Mouse (Mus musculus) cerebellum, adult 11 months (tissue): ENCODE data around the gene Gpr156.
A peak's percentile ranks its signal among the peaks of the same experiment; 100 is the strongest.
"Not testable (repeated sequence)": the region's sequence is repeated elsewhere in the genome, so short reads cannot be mapped to it uniquely, and the experiment has no call there.

Experiments used
- DNase-seq: peaks from one replicate; pipeline ENCODE4 v3.0.0; 2022

Gpr156 gene

DNA sequence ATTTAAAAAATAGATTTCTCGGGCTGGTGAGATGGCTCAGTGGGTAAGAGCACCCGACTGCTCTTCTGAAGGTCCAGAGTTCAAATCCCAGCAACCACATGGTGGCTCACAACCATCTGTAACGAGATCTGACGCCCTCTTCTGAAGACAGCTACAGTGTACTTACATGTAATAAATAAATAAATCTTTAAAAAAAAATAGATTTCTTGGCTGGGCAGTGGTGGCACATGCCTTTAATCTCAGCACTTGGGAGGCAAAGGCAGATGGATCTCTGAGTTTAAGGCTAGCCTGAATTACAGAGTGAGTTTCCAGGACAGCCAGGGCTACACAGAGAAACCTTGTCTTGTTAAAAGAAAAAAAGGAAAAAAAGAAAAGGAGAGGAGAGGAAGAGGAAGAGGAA, 46.4 kb downstream of the Gpr156 start:
- not testable (repeated sequence) for DNase-seq

DNA sequence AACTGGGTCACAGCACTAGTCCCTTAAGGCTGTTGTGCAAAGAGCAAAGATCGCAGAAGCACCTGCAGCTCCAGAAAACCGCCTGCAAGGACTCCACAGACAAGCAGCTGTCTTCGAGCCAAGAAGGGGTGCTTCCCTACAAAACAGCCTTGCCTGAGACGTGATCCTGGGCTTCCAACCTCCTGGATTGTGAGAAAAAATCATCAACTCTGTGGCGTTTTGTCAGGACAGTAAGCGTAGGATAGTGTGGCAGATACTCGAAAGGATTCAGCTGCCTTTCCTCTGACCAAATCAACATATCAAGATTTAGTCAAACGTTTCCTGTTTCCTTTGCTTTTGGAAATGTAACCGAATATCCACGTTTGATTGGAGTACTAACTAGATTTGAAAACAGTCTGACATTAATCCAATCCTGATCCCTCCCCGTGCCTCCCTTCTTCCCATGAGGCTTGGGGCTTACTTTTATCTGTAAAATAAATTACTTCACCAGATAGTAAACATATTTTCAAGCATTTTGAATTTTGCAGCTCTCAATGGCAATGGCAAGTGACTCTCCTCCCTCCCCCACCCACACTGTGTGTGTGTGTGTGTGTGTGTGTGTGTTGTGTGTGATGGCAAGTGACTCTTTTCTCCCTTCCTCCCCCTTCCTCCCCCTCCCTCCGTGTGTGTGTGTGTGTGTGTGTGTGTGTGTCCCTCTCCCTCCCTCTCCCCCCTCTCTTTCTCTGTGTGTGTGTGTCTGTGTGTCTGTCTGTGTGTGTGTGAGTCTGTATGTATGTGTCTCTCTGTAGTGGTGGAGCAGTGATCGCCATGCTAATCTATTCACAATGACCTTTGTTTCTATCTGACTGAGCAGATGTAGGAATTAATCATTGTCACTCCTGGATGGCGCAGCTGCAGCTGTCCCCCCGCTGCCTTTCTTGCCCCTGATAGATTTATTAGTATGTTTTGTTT, 47.3 kb downstream of the Gpr156 start:
- no peak for DNase-seq

DNA sequence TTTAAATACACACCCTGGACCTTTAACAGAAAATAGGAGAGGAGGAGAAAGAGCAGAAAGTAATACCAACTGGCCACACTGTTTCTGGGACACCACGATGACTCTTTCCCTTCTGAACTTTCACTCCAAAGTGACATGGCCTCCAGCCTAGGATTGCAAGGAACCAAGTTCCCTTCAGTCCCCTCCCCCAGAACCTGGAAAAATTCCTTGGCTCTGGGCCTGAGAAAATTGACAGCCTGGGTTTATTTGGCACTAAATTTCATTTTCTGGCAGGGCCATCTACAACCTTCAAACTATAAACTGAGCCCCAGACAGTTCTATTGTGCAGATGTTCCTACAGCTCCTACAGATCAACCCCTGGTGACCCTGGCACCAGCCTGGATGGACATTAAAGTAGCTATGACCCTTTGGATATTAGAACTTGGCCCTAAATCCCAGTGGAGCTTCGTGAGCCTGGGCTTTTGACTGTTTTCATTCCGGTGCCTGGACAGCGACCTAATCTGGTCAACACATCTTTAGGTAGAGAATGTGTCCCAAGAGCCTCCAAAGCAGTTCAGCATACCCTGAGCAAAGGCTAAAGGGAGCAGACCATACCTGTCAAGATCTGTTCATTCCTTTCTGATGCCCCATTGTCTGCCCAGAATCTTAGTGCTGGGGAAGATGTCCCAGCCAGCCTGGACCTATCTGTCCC, 48.2 kb downstream of the Gpr156 start:
- no peak for DNase-seq

DNA sequence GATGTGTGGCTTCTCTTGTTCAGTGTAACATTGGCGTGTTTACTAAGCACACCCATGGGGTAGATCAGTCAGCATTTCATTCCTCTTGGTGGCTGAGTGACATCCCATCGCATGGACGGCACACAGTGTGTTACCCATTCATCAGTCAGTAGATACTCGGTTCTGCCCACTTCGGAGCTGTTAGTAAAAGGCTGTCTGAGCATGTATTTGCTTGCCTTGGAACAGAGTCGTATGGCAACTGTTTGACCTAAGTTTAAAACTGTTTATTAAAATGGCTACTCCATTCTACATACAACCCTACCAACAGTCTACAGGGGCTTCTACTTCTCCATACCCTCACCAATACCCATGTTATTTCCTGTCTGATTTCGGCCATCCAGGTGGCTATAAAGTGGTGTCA, 50.6 kb downstream of the Gpr156 start:
- DNase-seq: no peak

DNA sequence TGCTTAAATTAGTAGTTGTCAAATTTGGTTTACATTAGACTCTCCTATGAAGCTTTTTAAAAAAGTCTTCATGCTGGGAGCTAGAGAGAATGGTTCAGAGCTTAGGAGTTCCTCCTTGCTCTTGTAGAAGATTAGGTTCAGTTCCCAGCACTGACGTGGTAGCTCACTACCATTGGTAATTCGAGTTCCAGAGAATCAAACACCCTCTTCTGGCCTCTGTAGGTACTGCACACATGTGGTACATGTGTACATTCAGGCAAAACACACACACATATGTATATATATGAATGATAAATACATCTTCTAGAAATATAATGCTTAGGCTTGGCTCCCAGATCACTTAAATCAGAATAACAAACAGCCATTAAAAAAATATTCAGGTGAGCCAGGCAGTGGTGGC, 51.1 kb downstream of the Gpr156 start:
- no peak for DNase-seq

DNA sequence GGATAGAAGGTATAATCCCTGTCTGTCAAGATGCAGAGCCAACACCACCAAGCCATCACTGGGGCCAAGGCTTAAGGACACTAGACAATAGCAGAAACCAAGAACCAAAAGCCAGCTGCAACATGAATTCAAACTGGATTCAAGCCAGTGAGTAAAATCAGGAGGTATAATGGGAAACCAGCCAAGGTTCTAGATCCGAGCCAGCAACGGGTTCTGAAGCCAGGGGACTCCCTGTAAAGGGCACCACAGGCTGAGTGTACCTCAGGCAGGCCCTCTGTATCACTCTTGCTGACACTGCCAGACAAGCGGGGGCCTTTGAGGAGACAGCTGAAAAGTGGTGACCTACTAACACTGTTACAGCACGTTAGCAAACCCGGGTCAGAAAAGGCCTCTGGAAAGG, 55.2 kb downstream of the Gpr156 start:
- no peak for DNase-seq

DNA sequence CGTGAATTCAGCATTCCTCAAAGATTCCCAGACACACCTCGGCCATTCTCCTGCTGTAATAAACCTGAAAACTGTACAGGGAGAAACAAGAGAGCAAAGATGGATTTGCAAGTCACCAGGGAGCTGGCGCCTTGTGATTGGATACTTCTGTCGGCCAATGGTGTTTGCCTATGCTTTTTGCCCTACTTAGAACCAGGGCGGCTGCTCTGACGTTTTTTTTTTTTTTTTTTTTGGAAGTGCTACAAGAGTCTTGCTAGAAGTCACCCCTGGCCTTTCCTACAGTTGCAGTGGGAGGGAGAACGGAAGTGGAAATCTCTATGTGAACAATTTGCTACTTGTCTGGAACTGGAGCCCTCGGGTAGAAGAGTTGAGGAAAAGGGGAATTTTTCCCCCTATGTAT, 56.1 kb downstream of the Gpr156 start:
- DNase-seq: no peak

DNA sequence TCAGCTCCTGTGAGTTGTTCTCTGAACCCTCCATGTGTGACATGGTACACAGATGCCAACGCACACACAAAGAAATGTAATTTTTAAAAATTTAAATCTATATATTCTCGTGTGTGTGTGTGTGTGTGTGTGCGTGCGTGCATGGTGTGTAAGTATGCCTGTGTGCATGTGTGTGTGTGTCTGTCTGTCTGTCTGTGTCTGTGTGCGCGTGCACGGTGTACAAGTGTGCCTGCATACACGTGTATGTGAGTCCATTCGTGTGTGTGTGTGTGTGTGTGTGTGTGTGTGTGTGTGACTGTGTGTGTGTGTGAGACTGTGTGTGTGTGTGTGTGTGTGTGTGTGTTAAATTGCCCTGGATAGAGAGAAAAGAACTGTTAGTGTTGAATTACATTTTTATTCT, 56.9 kb downstream of the Gpr156 start:
- DNase-seq: not testable (repeated sequence)

DNA sequence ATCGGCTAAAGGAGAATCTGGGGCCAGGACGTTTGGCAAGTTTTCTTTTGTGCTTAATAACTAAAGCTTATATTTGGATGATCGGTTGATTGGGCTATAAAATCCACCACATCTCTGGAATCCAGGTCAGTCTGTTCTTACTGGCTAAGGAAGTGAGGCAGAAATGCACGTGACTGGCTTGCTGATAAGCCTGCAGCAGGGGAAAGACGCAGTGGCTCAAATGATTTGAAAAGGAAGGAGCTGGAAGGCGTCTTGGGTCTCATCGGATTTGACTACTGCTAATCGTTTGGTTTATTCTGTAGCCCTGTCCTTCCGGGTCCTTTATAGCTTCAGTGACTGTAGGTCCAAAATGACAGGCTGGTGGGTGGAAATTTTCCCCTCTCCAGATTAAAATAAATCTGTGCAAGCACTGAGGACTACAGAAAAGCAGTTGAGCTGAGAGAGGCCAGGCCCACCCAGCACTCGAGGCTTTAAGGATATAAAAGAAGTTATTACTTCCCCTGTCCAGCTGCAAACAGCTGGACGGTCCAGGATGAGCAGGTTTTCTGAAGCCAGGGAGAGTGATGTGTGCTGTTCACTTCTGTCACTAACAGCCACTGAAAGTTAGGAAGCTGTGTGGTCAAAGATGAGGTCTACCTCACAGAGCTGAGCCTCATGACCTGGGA, 57.7 kb downstream of the Gpr156 start:
- no peak for DNase-seq

DNA sequence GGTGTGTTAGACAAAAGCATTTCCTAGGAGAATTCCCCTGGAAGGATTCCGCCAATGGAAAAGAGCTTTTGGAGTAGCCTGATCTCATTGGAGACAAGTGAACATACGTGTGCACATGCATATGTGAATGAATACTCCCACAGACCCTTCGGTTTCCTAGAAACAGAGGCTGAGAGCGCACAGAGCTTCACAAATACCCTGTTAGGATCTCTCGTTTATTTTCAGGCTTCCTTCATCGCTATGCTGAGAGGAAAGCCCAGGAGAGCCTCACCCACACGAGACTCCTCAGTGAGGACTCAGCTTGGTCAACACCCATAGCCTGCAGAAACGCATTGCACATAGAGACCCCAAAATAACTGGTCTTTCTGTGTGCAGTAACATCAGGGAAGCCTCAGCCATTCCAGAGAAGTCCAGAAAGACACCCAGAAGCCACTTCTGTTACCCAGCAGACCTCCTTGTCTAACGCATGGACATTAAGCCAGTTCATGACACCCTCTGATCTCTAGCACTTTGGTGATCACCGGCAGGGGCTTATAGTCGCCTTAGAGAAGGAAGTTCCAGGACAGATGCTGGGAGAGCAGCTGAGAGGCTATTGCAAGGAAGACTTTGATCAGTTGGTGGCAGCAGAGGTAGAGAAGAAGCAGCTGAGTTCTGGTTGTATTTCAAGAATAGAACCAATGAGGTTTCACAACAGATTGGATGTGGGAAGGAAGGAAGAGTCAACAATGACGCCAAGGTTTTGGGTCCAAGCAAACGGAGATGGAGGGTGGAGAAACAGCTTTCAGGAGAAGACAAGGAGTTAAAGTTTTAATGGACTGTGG, 58.4 kb downstream of the Gpr156 start:
- DNase-seq: no peak

DNA sequence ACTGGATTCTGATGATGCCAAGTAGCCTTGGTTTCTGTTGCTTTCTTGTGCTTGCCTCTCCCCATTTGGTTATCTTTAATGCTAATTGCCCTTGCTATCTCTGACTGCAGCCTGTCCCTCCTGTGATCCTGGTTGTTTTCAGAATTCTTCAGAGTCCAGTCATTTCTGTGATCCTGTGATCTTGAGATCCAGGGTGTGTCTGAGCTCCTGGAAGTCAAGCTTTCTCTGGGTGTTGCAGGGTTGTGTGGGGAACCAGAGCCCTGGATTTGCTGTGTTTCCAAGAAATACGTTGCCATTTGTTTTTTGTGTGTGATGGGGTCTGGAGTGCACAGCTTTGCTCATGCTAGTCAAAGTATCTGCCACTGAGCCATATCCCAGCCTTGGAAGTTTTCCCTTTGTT, 65.6 kb downstream of the Gpr156 start:
- DNase-seq: no peak

DNA sequence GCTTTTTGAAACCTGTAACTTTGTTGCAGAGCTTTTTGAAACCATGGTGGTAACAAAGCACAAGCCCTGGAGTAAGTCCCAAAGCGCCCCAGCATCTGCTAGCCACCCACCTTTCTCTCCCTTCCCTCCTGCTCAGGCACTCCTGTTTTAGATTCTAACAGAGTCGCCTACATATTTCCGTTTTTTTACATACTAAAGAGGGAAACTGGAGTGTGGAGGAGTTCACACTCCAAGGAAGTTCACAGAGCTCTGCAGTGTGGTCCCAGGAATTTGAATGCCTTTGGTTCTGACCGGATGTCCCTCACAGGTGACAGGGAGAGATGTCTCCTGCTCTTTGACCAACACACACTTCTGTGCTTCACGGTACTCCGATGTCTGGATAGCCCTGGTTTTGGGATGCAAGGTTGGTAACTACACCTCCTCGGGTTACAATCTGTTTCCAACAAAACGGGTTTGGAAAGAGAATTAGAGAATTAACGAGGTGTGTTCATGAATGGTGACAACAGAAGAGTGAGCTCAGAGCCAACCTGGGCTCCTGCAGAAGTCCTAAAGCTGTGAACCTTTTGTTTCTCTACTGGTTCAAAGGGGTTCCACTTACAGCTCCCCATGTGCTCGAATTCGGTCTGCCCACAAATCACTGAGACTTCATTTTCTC, 72.0 kb downstream of the Gpr156 start:
- DNase-seq: no peak

DNA sequence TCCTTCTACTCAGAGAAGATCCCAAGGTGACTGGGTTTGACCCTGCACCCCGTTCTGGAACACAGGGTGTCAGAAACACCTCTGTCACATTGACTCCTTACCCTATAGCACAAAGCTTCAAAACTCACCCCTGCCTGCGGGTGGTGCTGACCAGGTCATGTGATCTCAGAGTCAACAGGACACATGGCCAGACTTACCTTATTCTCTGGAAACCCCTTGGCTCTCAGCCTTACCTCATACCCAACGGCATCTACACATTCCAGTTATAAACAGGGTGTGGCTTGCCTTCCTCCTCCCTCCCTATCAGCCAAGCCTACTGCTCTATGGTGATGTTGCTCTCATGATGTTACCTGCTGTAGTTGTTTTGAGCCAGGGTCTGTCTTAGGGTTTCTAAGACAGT, 73.5 kb downstream of the Gpr156 start:
- DNase-seq: no peak

DNA sequence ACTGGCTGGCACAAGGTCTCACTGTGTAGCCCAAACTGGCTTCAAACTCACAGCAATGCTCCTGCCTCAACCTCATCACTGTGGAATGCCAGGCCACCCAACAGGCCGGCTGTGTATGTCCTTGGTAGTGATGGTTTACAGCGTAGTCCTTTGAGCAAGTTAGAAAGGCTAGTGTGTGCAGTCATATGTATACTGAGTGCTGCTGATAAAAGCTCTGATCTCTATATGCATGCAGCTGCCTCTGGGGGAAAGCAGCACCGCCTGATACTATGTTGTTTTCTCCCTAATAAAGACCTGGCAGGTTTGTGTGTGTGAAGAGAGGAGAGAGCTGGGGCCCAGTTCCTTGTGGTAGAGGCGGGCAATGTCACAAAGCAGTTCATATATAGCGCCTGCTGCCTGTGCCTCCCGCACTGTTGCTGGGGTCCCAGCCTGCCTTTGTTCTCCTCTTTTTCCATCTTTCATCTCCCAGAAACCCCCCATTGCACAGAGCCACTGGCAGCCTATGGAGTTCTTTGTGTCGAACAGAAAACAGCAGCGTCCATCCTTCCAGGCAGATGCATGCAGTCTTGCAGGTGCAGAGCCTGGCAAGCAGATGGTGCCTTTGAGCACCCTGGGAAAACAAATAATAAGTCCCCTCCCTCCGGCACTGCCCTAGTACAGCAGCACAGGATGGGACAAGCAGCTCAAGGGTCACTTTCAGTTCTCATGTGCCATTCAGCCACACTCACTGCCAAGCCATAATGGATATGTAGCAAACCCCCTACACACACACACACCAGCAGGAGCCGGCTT, 74.5 kb downstream of the Gpr156 start:
- no peak for DNase-seq

DNA sequence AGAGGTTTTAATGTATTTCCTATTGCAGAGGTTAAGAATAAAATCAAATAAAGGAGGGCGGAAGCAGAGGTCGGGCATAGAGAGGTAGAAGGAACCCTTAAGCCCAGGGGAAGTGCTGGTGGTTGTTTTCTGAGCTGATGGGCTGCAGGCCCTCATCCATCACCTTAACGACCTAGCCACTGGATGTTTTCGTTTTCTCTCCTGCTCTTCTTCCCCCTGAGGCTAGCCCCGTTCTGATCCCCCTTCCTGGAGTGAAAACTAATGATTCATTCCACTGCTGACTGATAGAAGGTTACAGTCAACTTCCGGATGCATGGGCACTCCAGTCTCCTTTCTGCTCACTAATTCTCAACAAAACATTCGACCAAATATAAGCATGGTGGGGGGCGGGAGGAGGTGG, 76.5 kb downstream of the Gpr156 start:
- no peak for DNase-seq

DNA sequence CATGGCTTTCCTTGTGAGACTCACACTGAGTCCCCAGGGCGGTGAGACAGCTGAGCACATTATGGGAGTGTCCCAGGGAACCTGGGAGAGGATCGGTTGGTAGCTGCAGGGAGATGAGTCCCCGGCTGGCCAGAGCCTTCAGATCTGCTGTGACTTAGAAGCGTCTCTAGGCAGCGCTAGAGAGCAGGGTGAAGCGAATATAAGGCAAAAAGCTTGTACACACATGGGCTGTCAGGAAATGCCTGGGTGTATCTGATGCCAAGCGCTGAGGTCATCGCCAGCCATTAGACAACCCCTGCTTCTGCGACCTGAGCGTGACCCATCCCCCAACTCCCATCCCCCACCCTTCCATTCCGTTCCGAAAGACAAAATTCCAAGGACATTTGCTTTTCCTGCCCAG, 78.4 kb downstream of the Gpr156 start:
- DNase-seq: peak; percentile 74

DNA sequence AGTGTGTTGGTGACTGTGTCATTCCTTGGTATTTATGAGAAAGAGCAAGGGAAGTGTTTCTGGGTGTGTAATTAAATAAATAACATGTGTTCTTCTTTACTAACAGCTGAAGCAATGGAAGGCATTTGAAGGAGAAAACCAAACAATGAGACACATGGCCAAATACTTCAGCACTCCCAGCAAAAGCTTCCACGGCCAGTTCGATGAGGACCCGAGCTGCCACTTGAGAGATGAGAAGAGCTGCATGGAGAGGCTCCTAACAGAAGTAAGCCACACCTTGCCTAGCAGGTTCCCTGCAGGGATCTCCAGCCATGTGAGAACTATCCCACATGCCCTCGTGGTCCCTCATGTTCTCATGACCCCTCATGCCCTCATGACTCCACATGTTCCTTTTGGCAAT, 81.5 kb downstream of the Gpr156 start:
- no peak for DNase-seq

DNA sequence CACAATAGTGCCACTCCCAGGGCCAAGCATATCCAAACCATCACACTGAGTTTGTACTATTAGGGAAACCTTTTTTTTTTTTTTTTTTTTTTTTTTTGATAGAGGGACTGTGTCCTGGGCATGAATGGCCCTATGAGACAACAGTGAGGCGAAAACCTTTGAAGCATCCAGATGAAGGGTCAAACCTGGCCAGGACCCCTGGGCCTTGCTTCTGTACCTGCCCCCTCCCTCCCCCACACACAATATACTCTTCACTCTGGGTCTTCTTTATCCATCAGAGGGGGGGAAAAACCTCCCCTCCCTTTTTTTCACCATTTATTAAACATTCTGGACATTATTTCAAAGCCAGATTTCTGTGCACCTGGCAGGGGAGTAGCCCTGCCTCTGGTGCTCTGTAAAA, 83.5 kb downstream of the Gpr156 start:
- no peak for DNase-seq

DNA sequence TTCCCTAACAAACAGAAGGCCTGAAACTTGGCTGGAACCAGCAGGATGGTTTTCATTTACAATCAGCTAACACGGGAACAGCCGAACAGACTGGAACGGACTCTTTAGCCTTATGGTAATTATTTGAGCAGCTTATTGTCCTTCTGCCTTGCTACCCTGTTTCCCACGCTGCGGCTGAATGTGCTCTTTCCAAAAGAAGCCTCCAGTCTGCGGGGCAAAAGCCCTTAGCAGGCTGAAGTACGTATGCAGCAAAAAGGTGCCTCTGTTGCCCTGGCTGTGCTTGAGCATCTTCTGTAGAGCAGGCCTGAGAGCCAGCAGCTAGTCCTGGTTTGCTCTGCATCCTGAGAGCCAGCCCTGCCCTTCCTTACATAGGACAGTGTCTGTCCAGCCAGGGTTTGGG, 83.9 kb downstream of the Gpr156 start:
- DNase-seq: no peak

DNA sequence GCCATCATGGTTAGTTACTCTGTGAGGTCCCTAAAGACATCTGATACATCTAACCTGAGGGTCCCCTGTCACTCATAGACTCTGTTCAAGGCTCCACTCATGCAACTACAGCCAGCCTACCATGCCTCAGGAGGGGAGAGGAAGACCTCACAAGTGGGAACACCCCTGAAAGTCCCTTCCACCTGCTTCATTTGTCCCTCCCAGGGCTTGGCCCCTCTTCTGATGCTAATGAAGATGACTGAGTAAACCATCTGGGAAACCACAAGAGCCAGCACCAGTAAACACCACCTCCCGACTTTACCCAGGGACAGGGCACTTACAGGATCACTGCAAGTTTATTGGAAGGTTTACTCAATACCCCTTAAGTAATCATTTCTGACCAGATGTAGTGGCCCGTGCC, 85.5 kb downstream of the Gpr156 start:
- no peak for DNase-seq

DNA sequence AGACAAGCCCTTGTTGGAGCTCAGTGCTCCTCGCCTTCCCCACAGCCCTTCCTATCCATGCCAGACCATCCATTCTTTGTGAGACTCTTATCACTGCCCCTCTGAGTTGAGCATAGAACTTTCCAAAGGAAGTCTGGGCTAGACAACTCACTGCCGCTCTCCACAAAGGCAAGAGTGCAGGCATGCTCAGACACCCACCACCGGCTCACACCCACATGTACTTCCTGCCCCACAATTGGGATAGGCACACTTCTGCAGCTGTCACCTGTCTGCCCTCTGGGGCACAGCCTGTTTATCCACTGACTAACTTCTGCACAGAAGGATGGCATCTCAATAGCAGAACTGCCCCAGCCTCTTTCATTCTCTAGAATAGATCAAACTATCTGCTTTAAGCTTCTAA, 86.2 kb downstream of the Gpr156 start:
- DNase-seq: no peak
